Mouse (Mus musculus) frontal cortex, adult 2 months (tissue): Measurements from ENCODE around the gene Mbnl2. TPM values are rescaled to one million over a fixed set of nuclear protein-coding genes. Genes with fewer than 3 reads are reported as not detected.

Experiments
- DNase-seq, 2 experiments: peaks; one replicate each; pipeline ENCODE4 v3.0.0; 2022; ENCODE audit warnings: low spot score in 1 of 2; ENCODE audit errors: extremely low spot score in 1 of 2
- polyA plus RNA-seq: library from polyadenylated mRNA; depleted of rRNA; stranded (reverse); fragments of >200 nt; gene quantifications from 2 replicates; pipeline ENCODE4 v1.2.3, GENCODE M21; 2012; rRNA removed

The Mbnl2 gene
- polyA plus RNA-seq, 1 experiment: 118 TPM

DNA sequence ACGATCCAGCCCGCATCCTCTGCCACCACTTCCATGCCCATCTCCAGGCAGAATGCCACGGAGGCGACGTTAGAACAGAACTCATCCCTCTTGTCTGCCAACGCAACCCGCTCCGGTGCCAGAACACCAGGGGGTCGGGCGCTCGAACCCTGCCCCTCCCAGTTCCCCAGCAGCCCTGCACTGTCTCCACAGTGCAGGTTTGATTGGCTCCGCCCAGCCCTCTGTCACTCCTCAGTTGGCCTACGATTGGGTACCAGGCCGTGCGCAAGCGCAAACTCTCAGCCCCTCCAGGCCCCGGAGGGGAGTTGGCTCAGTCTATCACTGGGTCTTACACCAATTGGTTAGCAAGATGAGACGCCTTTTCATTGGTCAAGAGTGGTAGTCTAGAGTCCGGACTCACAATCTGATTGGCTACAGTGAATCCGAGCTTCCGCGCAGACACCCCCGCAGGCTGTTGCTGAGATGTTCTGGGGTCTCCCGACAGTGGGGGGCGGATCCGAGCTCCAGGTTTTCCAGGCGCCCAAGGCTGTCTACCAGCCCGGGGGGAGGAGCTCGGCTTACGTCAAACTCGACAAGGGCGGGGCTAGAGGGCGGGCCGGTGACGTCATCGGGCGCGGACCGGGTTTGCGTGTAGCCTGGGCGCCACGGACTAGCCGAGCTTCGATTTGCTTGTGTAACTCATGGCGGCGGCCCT, 202.0 kb downstream of the Mbnl2 start:
- DNase-seq: peak; percentile 99

DNA sequence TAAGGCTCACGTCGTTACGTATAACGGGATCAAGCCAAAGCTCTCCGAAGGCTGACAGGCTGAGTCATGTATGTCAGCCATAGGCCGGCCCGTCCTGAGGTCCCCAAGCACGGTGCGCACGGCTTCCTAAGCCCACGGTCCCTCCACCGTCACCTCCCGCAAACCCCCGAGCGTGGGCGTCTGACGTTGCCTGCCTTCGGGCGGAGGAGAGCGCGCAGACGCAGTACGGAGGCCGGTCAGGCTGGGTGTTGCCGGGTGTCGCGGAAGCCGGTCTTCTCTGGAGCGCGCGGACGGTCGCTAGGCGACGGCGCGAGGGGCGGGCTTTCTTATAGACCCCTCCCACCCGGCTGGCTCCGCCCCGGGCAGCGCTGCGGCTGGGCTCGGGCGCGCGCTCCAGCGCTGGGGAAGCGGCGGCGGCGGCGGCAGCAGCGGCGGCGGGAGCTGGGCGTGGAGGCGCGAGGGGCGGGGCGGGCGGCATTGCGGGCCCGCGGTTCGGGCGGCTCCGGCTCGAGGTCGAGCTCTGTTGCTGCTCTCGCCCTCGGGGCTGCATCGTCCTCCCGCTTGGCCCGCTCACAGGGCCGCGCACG, 202.6 kb downstream of the Mbnl2 start, which contains the start of gene Rap2a:
TSS of gene Rap2a (plus strand) at position 463 of the 587 bp plus-strand sequence.
- peak; percentile 93 to 97 for DNase-seq

DNA sequence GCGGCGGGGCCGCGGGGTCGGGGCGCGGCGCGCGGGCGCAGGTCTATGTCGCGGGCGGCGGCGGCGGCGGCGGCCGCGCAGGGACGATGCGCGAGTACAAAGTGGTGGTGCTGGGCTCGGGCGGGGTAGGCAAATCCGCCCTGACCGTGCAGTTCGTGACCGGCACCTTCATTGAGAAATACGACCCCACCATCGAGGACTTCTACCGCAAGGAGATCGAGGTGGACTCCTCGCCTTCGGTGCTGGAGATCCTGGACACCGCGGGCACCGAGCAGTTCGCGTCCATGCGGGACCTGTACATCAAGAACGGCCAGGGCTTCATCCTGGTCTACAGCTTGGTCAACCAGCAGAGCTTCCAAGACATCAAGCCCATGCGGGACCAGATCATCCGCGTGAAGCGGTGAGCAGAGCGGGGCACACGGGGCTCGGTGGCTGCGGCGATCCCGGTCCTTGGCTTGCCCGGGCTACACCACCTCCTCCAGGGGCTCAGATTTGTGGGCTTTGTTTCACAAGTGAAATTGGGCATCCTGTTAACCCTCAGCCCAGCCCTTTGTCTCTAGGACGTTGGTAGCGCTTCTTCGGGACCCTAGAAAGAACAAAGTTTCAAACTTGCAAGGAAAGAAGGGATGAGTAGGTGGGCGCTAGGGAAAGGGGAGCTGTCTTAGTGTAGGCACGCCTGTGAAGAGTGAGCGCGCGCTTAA, 203.3 kb downstream of the Mbnl2 start:
- DNase-seq: no peak

DNA sequence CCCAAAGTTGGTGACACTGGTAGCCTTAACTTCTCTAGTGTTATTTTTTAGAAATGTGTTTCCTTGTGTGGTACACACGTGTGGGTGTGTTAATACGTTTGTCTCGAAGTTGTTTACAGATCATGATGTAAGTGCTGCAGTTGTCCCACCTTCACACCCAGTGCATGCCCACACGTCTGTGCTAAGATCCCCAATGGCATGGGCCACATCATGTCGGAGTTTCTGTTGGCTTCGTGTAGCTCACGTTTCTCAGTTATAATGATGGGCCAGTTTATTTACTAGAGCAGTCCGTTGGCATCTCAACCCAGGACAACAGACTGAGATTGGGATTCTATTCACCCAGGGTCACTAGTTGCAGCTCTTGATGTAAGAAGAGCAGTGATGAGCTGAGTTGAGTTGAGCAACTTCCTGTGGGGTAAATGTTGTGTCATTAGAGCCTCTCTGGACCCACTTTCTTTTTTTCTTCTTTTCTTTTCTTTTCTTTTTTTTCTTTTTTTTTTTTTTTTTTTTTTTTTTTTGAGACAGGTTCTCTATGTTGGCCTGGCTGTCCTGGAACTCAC, 205.0 kb downstream of the Mbnl2 start:
- no peak for DNase-seq

DNA sequence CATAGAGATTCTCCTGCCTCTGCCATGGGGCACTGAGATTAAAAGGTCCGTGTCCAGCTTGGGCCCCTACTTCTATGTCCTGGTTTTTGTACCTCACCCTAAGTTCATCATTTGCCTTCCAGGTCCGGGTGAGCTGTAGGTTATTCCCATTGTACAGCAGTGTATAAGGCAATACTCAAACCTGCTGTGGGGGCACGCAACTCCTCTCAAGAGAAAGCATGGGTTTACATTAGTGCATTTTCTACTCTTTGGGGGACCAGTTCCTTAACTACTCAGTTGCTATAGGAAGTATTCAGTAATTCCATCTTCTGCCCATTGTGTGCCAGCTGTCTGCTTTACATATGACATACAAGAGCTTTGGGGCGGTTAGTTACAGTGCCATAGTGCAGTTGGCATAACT, 205.5 kb downstream of the Mbnl2 start:
- no peak for DNase-seq

Other genes with a start within 250 kb of the Mbnl2 start
- 0.13 and 0.20 TPM in 2 replicates for gene Oxgr1, start 233.2 kb upstream of the Mbnl2 start, polyA plus RNA-seq
- gene Rap2a, start 202.8 kb downstream of the Mbnl2 start, polyA plus RNA-seq: 69.1 and 74.0 TPM in 2 replicates